Mouse (Mus musculus) liver, embryonic 11.5 days (tissue): Measurements from ENCODE around the gene Fyb2. TPM values are rescaled to one million over a fixed set of nuclear protein-coding genes. Genes with fewer than 3 reads are reported as not detected.

ENCODE experiments used
- ATAC-seq: fragments of 200-750 bp; cut with Nextera tagmentation; replicated peaks from 2 replicates; pipeline ENCODE4 v1.8.0; 2017; ENCODE audit warnings: moderate number of reproducible peaks, mild to moderate bottlenecking, moderate TSS enrichment, moderate library complexity; ENCODE audit not compliant: low FRiP score
- DNase-seq: peaks from one replicate; pipeline ENCODE4 v3.0.0-alpha.2; 2017; ENCODE audit warnings: low spot score
- H3K27ac ChIP-seq: fragments of 300-500 bp; sonication (generic); 2 replicates; pipeline ENCODE4 v1.5.1; 2014; ENCODE audit warnings: mild to moderate bottlenecking, low read depth, low read length, control low read depth
- H3K27me3 ChIP-seq: fragments of 300-500 bp; sonication (generic); replicated peaks from 2 replicates; pipeline ENCODE4 v1.6.1; 2014; ENCODE audit warnings: low read length, mixed read lengths; ENCODE audit not compliant: control insufficient read depth, insufficient read depth
- H3K36me3 ChIP-seq: fragments of 300-500 bp; sonication (generic); 2 replicates; pipeline ENCODE4 v1.6.1; 2014; ENCODE audit warnings: mild to moderate bottlenecking, low read length, moderate library complexity, mixed read lengths; ENCODE audit not compliant: control insufficient read depth, insufficient read depth
- H3K4me1 ChIP-seq: fragments of 300-500 bp; sonication (generic); replicated peaks from 2 replicates; pipeline ENCODE4 v1.6.1; 2014; ENCODE audit warnings: low read length, mixed read lengths; ENCODE audit not compliant: control insufficient read depth, insufficient read depth
- H3K4me2 ChIP-seq: fragments of 300-500 bp; sonication (generic); 2 replicates; pipeline ENCODE4 v1.6.1; 2014; ENCODE audit warnings: mild to moderate bottlenecking, control low read depth, moderate library complexity
- H3K4me3 ChIP-seq: fragments of 300-500 bp; sonication (generic); 2 replicates; pipeline ENCODE4 v1.5.1; 2014; ENCODE audit warnings: low read depth, low read length, control low read depth
- H3K9ac ChIP-seq: fragments of 300-500 bp; sonication (generic); 2 replicates; pipeline ENCODE4 v1.6.1; 2014; ENCODE audit warnings: low read depth, low read length, control low read depth
- H3K9me3 ChIP-seq: fragments of 300-500 bp; sonication (generic); 2 replicates; pipeline ENCODE4 v1.6.1; 2016; ENCODE audit warnings: low read length, inconsistent platforms, mixed read lengths; ENCODE audit not compliant: control insufficient read depth
- WGBS: fragments of 180-500 bp; shearing (Covaris S2); extraction: QIAGEN DNeasy Blood & Tissue Kit; methylation state at CpG from one replicate; pipeline ENCODE4 v1.1.7; 2014; 5-methylcytosine and 5-hydroxymethylcytosine counted together
- polyA plus RNA-seq: library from polyadenylated mRNA; unstranded; fragments of >200 nt; fragmentation: Nextera tagmentation; extraction: Ambion mirVana; gene quantifications from 2 replicates; pipeline ENCODE4 v1.2.1, GENCODE M21; 2014

Gene Fyb2
- polyA plus RNA-seq, 1 experiment from 2014 or later: 0.10 TPM

DNA sequence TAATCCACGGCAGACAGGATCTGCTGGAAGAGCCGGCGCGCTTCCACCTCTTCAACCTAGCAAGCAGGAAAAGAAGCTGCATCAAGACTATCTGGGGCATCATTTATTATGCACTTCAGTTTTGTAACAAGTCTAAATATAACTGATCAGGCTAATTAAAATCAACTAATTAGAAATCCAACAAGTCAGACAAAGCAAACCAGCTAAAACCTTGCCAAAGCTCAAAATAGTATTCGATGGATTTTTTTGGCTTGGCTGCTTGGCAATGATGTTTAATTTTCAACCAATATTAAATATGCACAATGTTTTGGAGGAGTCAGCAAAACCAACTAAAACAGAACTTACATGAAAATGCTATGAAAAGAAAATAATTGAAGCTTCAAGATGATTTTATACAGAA is 138.0 kb downstream of the Fyb2 start:
- no peak for DNase-seq
- H3K9ac ChIP-seq: no peak overlapping the region
- H3K27me3 ChIP-seq: no peaks in the 10 kb centered on the region
- no peak overlapping the region for H3K27ac ChIP-seq
- H3K4me1 ChIP-seq: no peaks in the 10 kb centered on the region
- H3K4me3 ChIP-seq: no peak overlapping the region
- H3K4me2 ChIP-seq: no peak overlapping the region
- WGBS: 86% methylated on average over 5 of the region's 5 CpGs
- no peak for ATAC-seq
- H3K9me3 ChIP-seq: no peaks in the 10 kb centered on the region
- no peaks in the 10 kb centered on the region for H3K36me3 ChIP-seq

Other genes starting within 250 kb of the Fyb2 start
- gene C8b, start 147.1 kb upstream of the Fyb2 start, polyA plus RNA-seq: 2.3 and 2.4 TPM in 2 replicates
- not detected in 2 replicates for gene Gm17662, start 56.1 kb upstream of the Fyb2 start, polyA plus RNA-seq
- gene C8a, start 37.1 kb upstream of the Fyb2 start, polyA plus RNA-seq: 7.5 and 8.7 TPM in 2 replicates
- 0.56 and 0.99 TPM in 2 replicates for gene Prkaa2, start 196.4 kb downstream of the Fyb2 start, polyA plus RNA-seq
- gene Plpp3, start 243.9 kb downstream of the Fyb2 start, polyA plus RNA-seq: 29.5 TPM in 2 replicates